Mouse (Mus musculus): ENCODE data around the gene Tgfbr3l. TPM values are rescaled to one million over a fixed set of nuclear protein-coding genes. Genes with fewer than 3 reads are reported as not detected.

Gene Tgfbr3l
- polyA plus RNA-seq, 1 experiment = 60.2 TPM

DNA sequence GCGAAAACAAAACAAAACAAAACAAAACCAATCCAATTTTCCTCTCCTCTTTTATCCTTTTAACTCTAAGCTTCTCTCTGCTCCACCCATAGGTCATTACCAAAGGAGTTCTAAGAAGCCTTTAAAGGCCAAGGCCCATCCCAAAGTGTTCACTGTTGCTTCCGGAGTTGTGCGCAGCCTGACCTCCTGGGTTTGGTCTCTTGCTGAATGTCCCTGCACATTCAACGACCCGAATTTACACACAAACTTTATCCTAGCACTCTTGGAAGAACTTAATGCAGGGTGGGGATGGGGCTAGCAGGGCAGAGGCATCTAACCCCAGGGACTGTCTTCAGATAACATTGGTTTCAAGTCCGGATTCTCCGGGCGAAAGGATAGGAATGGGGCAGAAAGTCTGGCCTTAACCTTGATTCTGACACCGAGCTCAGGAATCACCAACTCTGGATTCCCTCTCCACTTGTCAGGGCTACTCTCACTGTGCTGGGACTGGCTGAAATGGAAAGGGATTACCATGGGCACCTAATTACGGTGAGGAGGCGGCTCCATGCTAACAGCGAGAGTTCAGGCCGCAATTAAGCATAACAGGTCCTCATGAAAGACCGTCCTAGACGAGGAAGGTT, 10.1 kb upstream of the Tgfbr3l start:
- Histone ChIP-seq H3K27me3 (ENCODE audit: control insufficient read depth, insufficient read depth, low read length) (no peaks in the 10 kb centered on the region), H3K4me3 (ENCODE audit: low read depth, low read length) (peak overlapping the region; percentile 83), H3K36me3 (ENCODE audit: control insufficient read depth, insufficient read depth, low read length) (peaks cover 6% of the 10 kb centered on the region; the same call in 1 of the 2 replicates), H3K4me1 (ENCODE audit: control insufficient read depth, insufficient read depth, insufficient read length, low read length) (peaks cover 11% of the 10 kb centered on the region; the same call in 1 of the 2 replicates), H3K27ac (ENCODE audit: insufficient read depth, low read depth, low read length) (peak overlapping the region; percentile 85)
- no peak for TF ChIP-seq POLR2A (IDR thresholded peaks at IDR 0.05; ENCODE audit: low read depth, low read length)
- TF ChIP-seq CTCF (IDR thresholded peaks at IDR 0.05; ENCODE audit: extremely low read depth, insufficient read length, insufficient replicate concordance, low read depth, low read length) = no peak
- 11% methylated on average over 15 of the region's 15 CpGs for WGBS

DNA sequence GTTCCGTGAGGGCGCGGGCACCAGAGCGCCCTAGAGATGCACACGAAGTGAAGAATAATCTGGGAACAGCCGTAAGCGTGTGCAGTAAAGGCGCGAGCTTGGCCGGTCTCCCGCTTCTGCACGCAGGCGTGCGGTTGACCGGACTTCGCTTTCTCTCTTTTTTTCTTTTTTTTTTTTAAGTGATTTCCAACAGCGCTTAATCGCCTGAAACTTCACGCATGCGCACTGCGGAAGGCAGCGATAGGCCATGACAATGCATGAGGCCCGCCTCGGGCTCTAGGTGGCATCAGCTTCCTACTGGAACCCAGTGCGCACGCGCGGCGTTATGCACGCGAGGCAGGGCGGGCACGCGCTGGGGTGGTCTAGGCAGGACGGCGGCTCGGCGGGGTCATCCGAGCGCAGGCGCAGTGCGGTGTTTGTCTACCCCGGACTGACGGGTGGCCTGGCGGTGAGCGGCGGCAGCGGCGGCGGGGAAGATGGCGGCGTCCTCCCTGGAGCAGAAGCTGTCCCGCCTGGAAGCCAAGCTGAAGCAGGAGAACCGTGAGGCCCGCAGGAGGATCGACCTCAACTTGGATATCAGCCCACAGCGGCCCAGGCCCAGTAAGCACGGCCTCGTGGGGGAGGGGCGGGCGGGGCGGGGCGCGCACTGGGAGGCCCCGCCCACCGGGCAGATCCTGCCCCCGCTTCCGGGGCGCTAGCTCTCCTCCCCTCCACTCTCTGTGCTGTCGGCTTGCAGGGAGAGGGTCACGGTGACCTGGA, 9.4 kb upstream of the Tgfbr3l start, which contains the start of the genes Map2k7 and Gm49320:
Map2k7 (plus strand) TSS at position 307 of the 759 bp plus-strand sequence.
Gm49320 (plus strand) TSS at position 432 of the 759 bp plus-strand sequence.
- peak within 1 kb of the TSS; percentile 83 for H3K4me3 ChIP-seq (ENCODE audit: low read depth, low read length)
- WGBS = under 1% methylated on average over 69 of the region's 71 CpGs
- H3K27me3 ChIP-seq (ENCODE audit: control insufficient read depth, insufficient read depth, low read length) = no peaks in the 10 kb centered on the region
- peaks cover 12% of the 10 kb centered on the region for H3K36me3 ChIP-seq (ENCODE audit: control insufficient read depth, insufficient read depth, low read length)
- H3K4me1 ChIP-seq (ENCODE audit: control insufficient read depth, insufficient read depth, insufficient read length, low read length) = peaks cover 11% of the 10 kb centered on the region; the same call in 1 of the 2 replicates
- peak within 1 kb of the TSS; percentile 85 for H3K27ac ChIP-seq (ENCODE audit: insufficient read depth, low read depth, low read length)
- TF ChIP-seq CTCF (IDR thresholded peaks at IDR 0.05; ENCODE audit: extremely low read depth, insufficient read length, insufficient replicate concordance, low read depth, low read length) = peak; percentile 35; the same call in 1 of the 2 replicates
- TF ChIP-seq POLR2A (IDR thresholded peaks at IDR 0.05; ENCODE audit: low read depth, low read length) = peak; percentile 67; the same call in 1 of the 2 replicates

DNA sequence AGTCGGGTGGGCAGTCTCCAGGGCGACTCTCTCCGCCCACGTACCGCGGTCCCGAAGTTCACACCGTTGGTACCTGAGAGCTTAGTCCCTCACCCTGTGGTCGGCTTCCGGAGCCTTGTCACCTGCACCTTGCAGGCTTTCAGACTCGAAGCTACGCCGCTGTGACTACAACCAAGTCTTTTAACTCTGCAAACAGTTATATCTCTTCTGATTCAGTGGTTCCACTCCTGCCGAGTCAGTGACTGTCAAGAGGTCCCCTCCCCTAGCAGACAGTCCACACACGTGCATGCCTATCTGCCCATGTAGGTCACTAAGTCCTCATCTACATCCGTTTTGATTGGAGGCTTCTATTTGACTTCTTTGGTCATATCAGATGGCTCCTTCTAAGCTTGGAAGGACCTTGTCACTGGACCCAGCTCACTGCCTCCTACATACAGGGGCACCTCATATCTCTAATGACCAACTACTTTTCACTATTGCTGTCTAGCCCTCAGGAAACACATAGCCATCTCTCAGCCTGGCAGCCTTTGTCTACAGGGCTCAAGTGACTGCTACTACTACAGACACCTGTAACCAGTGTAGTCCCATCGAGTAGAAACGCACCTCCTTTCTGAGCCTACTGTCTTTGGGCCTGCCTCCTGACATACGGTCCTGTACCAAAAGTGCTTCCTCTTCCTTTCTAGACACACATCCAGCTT, 8.7 kb upstream of the Tgfbr3l start:
- H3K4me1 ChIP-seq (ENCODE audit: control insufficient read depth, insufficient read depth, insufficient read length, low read length) = peaks cover 11% of the 10 kb centered on the region; the same call in 1 of the 2 replicates
- H3K27ac ChIP-seq (ENCODE audit: insufficient read depth, low read depth, low read length) = peak overlapping the region; percentile 77
- H3K27me3 ChIP-seq (ENCODE audit: control insufficient read depth, insufficient read depth, low read length) = no peaks in the 10 kb centered on the region
- TF ChIP-seq POLR2A (IDR thresholded peaks at IDR 0.05; ENCODE audit: low read depth, low read length) = no peak
- no peak for TF ChIP-seq CTCF (IDR thresholded peaks at IDR 0.05; ENCODE audit: extremely low read depth, insufficient read length, insufficient replicate concordance, low read depth, low read length)
- H3K36me3 ChIP-seq (ENCODE audit: control insufficient read depth, insufficient read depth, low read length) = peaks cover 20% of the 10 kb centered on the region
- H3K4me3 ChIP-seq (ENCODE audit: low read depth, low read length) = peak overlapping the region; percentile 83
- 2% methylated on average over 19 of the region's 19 CpGs for WGBS

DNA sequence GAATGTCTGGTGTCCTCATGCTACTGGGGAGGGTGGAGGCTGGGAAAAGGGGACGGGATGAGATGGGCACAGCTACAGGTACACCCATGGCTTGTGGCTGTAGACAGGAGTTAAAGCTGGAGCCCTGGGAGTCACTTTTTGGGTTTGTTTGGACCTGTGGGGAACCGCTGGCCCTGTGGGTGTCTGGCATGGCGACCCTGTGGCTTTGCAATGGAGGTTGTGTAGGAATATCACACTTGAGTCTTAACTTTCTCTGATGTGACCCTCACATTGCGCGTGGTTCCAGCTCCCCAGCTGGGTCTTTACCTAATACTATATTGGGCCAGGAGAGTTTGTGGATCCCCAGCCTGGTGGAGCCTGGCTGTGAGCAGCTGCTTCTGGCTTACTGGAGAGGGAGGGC, 3.0 kb upstream of the Tgfbr3l start:
- Histone ChIP-seq H3K4me1 (ENCODE audit: control insufficient read depth, insufficient read depth, insufficient read length, low read length) (peaks cover 2% of the 10 kb centered on the region; the same call in 1 of the 2 replicates), H3K36me3 (ENCODE audit: control insufficient read depth, insufficient read depth, low read length) (peaks cover 49% of the 10 kb centered on the region), H3K27me3 (ENCODE audit: control insufficient read depth, insufficient read depth, low read length) (no peaks in the 10 kb centered on the region), H3K27ac (ENCODE audit: insufficient read depth, low read depth, low read length) (no peak overlapping the region), H3K4me3 (ENCODE audit: low read depth, low read length) (no peak overlapping the region)
- TF ChIP-seq CTCF (IDR thresholded peaks at IDR 0.05; ENCODE audit: extremely low read depth, insufficient read length, insufficient replicate concordance, low read depth, low read length) (no peak), POLR2A (IDR thresholded peaks at IDR 0.05; ENCODE audit: low read depth, low read length) (no peak)
- 91% methylated on average over 5 of the region's 5 CpGs for WGBS

DNA sequence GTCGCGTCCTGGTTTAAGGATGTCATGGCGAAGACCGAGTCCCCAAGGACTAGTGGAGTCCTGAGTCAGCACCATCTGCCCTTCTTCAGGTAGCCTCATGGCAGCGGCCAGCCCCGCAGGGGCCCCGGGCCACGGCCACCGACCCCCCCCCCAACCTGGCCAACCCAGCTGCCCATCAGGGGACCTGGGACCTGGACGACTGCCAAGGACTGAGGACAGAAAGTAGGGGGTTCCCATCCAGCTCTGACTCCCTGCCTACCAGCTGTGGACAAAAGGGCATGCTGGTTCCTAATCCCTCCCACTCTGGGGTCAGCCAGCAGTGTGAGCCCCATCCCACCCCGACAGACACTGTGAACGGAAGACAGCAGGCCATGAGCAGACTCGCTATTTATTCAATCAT, 2.3 kb upstream of the Tgfbr3l start:
- 90% methylated on average over 13 of the region's 13 CpGs for WGBS

GRCm38 (mm10) chr8:4247241-4247640, 773 bp upstream of the Tgfbr3l start:
- no peak overlapping the region for H3K27ac ChIP-seq (ENCODE audit: insufficient read depth, low read depth, low read length)
- WGBS = 73% methylated on average over 8 of the region's 8 CpGs
- H3K4me1 ChIP-seq (ENCODE audit: control insufficient read depth, insufficient read depth, insufficient read length, low read length) = no peaks in the 10 kb centered on the region; the same call in 1 of the 2 replicates
- H3K4me3 ChIP-seq (ENCODE audit: low read depth, low read length) = no peak overlapping the region
- TF ChIP-seq CTCF (IDR thresholded peaks at IDR 0.05; ENCODE audit: extremely low read depth, insufficient read length, insufficient replicate concordance, low read depth, low read length) = no peak
- no peak for TF ChIP-seq POLR2A (IDR thresholded peaks at IDR 0.05; ENCODE audit: low read depth, low read length)
- H3K27me3 ChIP-seq (ENCODE audit: control insufficient read depth, insufficient read depth, low read length) = no peaks in the 10 kb centered on the region
- H3K36me3 ChIP-seq (ENCODE audit: control insufficient read depth, insufficient read depth, low read length) = peaks cover 47% of the 10 kb centered on the region

More for the DNA sequence above, 2.3 kb upstream of the Tgfbr3l start:
- H3K4me1 ChIP-seq (ENCODE audit: control insufficient read depth, insufficient read depth, insufficient read length, low read length) = no peaks in the 10 kb centered on the region; the same call in 1 of the 2 replicates
- H3K4me3 ChIP-seq (ENCODE audit: low read depth, low read length) = no peak overlapping the region
- peaks cover 49% of the 10 kb centered on the region for H3K36me3 ChIP-seq (ENCODE audit: control insufficient read depth, insufficient read depth, low read length)
- H3K27ac ChIP-seq (ENCODE audit: insufficient read depth, low read depth, low read length) = no peak overlapping the region
- H3K27me3 ChIP-seq (ENCODE audit: control insufficient read depth, insufficient read depth, low read length) = no peaks in the 10 kb centered on the region
- TF ChIP-seq CTCF (IDR thresholded peaks at IDR 0.05; ENCODE audit: extremely low read depth, insufficient read length, insufficient replicate concordance, low read depth, low read length) = no peak
- TF ChIP-seq POLR2A (IDR thresholded peaks at IDR 0.05; ENCODE audit: low read depth, low read length) = no peak
